Mouse (Mus musculus): ENCODE results near the gene Ulbp1.
A peak's percentile ranks its signal among the peaks of the same experiment; 100 is the strongest.
"Not testable (repeated sequence)": the region's sequence is repeated elsewhere in the genome, so short reads cannot be mapped to it uniquely, and the experiment has no call there.

Gene Ulbp1

DNA sequence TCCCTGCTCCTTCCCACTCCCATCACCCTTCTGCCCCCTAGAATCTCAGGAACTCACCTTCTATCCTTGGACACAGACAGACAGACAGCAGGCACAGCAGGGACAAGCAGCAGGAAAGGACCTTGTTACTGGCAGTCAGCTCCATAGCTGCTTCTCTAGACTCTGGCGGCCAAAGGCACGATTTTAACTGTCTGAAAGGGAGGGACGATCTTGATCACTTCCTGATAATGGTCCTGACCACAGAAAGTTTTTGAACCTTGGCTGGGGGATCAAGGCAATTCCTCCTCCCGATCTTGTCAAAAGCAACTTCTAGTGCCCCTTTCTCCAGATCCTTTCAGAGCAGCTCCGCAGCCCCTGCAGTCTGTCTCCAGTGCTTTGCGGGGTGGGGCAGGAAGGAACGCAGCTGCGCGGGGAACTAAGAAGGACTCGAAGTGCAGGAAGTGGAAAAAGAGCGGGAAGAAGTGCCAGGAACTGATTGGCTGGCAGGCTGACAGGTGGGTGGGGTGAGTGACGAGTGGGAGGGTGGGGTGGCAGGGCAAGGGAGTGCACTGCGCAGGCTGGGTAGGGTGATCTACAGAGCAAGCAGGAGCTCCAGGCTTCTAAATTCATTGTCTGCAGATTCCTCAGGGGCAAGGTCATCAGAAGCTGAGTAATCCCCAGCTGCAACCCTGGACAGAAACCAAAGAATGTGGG is at the start of gene Ulbp1:
TSS of gene Ulbp1 (minus strand) at position 442 of the 693 bp plus-strand sequence.
- DNase-seq (ENCODE audit: low read depth, low spot score) = peak; percentile 83

DNA sequence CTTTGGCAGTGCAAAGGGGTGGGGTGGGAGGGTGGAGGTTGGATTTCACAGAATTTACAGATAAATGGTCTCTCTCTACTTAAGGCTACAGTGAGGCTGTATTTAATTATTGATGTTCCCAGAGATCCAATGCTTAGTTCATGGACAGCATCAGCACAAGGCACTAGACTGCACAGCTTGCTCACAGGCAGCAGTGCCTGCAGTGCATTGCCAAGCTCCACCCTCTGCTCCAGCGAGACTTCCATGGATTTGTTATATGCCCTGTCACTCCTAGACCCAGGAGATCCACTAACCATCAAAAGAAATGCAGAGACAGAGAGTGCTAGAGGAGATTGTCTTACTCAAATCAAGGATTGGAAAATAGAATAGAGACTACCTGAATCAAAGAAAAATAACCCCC is 24.7 kb upstream of the Ulbp1 start:
- DNase-seq (ENCODE audit: low read depth, low spot score) = not testable (repeated sequence)

- DNase-seq (ENCODE audit: low read depth, low spot score) = peak; percentile 74
These were observed 18.9 kb upstream of the Ulbp1 start for GRCm38 (mm10) chr10:7492384-7492783.

GRCm38 (mm10) chr10:7483650-7484049 is 10.2 kb upstream of the Ulbp1 start:
- no peak for DNase-seq (ENCODE audit: low read depth, low spot score)

DNA sequence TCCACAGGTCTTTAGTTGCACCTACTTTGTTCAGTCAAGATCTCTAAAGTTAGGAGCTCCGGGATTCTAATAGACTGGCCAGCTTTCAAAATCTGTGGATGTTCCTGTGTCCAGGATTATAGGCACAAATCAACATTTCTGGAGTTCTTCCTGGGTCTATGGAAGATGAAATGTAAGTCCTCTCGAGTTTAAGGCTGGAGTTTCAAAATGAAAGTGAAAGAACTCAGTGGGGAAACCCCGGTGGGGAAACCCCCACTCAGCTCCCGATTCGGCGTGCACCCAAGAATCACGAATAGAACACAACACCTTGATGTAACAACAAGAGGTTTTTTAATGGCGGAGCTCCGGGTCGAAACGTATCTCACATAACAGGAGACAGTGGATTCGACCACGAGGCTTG is 787 bp upstream of the Ulbp1 start:
- not testable (repeated sequence) for DNase-seq (ENCODE audit: low read depth, low spot score)

DNA sequence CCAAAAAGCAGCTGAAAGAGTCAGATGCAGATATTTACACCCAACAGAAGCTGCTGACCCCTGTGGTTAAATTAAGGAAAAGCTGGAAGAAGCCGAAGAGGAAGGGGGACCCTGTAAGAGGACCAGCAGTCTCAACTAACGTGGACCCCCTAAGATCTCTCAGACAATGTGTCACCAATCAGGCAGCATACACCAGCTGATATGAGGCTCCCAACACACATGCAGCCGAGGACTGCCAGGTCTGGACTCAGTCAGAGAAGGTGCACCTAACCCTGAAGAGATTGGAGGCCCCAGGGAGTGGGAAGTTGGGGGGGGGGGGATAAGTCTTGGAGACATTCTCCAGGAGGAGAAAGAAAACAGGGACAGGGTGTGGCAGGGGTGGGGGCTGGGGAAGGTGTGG is 1.8 kb downstream of the Ulbp1 start:
- DNase-seq (ENCODE audit: low read depth, low spot score) = no peak

- no peak for DNase-seq (ENCODE audit: low read depth, low spot score)
These were observed 3.0 kb downstream of the Ulbp1 start for GRCm38 (mm10) chr10:7470457-7470856.

DNA sequence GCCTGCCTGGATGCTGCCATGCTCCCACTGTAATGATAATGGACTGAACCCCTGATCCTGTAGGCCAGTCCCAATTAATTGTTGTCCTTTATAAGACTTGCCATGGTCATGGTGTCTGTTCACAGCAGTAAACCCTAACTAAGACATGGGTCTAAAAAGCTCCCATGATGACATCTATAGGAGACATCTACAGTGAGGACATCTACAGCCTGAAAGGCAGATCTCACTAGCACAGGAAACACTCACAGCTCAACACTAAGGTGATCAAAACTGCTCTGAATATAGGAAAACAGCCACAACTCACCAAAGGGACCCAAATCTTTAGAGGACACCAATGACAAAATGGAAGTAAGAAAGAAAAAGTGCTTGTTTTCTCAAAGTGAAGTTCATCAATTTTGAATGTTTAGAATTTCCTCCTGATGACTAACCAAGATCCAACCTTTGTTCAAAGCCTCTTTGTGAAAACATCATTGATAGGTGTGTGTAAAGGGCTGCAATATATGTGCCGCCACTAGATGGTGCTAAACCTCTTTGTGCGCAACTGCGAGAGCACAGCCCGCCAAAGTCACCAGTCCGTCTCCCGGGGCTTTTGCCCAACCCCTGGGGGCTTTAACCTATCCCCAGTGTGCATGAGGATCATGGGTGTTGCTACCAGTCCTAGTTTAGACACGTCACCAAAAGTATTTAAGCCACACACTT is 3.6 kb downstream of the Ulbp1 start:
- DNase-seq (ENCODE audit: low read depth, low spot score) = peak; percentile 55

DNA sequence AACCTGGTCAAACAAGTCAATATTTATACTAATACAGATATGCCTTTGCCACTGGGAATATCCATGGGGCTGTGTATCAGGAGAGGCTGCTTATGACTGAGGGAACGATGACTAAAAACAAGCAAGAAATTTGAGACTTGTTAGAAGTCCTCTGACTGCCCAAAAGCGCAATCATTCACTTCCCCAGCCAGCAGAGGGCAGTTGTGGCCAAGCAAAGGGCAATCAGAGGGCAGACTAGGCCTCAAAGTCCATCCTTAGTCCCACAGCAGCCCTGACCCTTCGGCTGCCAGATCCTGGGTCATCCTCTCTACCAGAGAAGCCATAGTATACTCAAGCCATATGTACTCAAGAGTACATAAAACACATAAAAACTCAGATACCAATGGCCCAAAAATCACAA is 11.4 kb downstream of the Ulbp1 start:
- peak; percentile 47 for DNase-seq (ENCODE audit: low read depth, low spot score)

DNA sequence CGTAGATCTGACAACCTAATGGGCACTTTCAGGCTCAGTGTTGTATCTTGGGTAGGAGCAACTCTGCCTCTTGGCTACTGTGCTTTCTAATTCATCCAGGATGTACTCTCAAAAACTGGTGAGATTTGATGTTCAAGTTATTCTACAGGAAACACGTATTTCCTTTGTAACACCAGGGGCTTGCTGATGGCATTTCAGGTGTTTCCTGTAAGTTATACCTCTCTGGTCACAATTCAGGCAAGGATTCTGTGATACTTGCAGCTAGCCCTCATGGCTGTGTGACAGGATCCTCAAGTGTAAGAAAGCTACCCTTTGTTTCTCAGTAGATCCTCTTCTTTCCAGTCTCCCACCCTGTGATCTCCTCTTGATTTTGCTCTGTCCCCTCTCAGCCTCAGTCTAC is 34.5 kb downstream of the Ulbp1 start:
- no peak for DNase-seq (ENCODE audit: low read depth, low spot score)

DNA sequence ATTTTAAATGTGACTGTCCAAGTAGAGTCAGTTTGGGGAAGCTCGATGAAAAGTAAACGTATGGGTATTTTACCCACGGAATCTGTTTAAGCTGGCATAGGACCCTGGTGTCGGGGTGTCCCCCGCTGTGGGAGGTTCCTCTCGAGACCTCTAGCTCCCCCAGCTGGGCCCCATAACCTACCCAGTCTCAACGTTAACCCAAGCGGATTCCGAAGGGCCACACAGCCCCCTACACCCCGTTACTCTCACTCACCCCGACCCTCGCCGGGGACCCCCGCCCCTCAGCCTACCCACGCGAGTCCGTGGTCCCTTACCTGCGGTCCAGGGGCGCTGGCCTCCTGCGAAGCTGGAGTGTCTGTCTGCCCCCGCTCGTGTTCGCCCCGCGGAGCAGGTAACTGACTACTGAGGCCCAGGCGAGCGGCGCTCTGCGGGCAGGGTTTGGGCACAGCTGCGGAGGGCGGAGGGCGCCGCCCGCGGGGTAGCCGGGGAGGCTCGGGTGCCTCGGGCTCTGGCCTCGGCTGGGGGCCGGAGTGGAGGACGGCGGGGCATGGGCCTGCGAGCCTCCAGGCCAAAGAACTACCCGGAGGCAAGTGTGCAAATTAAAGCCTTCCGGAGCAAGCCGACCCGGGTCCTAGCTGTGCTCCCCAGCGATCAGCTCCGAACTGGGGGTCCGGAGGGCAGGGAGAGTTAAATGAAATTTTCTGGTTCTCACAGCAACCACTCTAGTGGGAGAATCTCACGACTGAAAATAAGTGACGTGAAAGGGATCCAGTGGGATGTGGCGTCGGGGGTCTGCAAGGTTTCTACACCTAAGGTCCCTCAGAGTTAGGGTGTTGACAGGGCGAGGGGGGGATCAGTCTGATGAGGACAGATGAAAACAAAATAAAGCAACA is 80.0 kb downstream of the Ulbp1 start:
- peak; percentile 39 for DNase-seq (ENCODE audit: low read depth, low spot score)

DNA sequence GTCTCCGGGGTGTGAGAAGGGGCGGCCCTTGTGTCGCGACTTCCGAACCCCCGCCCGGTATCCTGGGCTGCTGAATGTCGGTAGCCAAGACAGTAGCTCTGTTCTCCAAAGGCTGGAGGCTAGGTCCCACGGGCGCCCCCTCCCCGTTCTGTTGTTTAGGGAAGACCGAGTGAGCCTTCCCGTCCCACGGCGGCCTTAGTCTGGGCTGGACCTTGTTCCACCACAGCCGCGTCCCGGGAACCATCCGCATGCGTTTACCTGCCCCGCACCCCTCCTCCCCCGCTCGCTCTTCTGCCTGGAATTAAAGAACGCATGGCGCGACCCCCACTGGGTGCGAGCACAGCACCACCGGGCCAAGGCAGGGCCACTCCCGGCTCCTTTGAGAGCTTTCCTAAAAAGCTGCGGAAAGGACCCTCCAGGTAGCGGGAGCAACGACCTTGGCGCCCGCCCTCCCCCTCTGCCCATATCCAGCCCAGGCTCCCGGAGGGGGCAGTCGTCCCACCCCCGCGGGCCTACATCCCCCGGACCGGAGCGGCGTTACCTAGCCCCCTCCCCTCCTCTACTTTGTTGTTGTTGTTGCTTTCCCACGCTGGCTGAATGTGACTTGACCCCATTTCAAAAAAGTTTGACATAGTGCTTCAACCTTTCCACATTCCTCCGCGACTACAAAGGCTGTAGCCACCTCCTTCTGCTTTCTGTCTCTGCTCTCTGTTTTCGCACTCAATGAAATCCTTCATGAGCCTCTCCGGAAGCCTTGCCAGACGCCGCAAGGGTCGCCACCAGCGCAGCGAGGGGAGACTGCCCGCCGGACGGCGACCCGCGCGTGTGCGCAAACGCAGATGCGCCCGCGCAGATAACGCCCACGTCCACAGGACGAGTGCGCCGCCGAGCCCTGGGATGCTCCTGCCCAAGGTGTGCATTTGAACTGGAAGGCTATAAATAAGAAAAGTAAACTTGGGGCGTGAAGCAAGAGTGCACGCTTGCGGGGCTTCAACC is 81.2 kb downstream of the Ulbp1 start:
- peak; percentile 58 for DNase-seq (ENCODE audit: low read depth, low spot score)

DNA sequence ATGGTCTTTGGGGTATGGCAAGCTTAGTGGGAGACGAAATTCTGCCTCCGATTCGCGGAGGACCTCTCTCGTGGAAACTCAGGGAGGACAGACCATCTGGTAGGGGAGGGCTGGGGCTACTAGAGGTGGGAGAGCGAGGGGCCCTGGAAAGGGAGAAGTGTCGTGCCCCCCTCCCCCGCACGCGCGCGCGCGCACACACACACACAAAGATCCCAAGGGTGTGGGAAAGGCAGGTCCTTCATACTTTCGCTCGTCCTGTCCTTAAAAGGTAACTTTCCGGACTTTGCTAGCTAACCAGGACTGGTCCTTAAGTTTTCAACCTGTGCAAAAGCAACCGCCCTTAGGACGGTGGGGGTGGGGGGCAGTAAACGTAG is 81.9 kb downstream of the Ulbp1 start:
- peak; percentile 58 for DNase-seq (ENCODE audit: low read depth, low spot score)

DNA sequence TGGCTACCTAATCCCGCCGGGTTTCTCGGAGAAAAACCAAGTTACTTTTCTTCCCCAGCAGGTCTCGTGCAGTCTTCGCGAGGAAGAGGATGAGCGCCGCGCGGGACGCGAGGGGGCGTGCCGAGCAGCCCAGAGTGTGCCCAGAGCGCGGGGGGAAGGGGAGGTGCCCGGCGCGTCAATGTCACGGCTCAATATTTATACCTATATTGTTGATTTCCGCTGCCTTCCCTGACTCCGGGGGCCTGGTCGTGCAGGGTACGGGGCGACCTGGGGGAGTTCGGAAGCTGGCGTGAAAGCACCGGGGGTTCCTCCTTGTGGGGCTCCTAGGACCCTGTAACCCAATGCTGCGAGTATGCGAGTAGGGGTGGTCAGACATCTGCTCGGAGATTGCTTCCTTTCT is 82.3 kb downstream of the Ulbp1 start:
- peak; percentile 40 for DNase-seq (ENCODE audit: low read depth, low spot score)
